Mouse (Mus musculus) G1E (cell line): Measurements from ENCODE around the gene Cmbl. TPM values are rescaled to one million over a fixed set of nuclear protein-coding genes. Genes with fewer than 3 reads are reported as not detected.
A peak's percentile ranks its signal among the peaks of the same experiment; 100 is the strongest.

Experiments
- ATAC-seq: 2 replicates; pipeline ENCODE4 v1.8.0; 2016; ENCODE audit warnings: mild to moderate bottlenecking; ENCODE audit not compliant: insufficient number of reproducible peaks, poor library complexity, low FRiP score, severe bottlenecking; ENCODE audit errors: extremely low read depth
- DNase-seq: peaks from one replicate; pipeline ENCODE4 v3.0.0; 2012; ENCODE audit warnings: low spot score
- H3K27me3 ChIP-seq: 2 replicates; pipeline ENCODE4 v1.6.1; 2012; ENCODE audit warnings: mild to moderate bottlenecking, low read length, inconsistent platforms; ENCODE audit not compliant: insufficient read depth
- H3K36me3 ChIP-seq: replicated peaks from 2 replicates; pipeline ENCODE3; 2012; ENCODE audit warnings: mild to moderate bottlenecking, inconsistent platforms
- H3K4me1 ChIP-seq: 2 replicates; pipeline ENCODE4 v1.6.1; 2012; ENCODE audit warnings: low read depth, low read length, inconsistent platforms, mixed read lengths; ENCODE audit not compliant: insufficient read depth
- H3K4me3 ChIP-seq: 2 replicates; pipeline ENCODE4 v1.5.1; 2012; ENCODE audit warnings: low read depth, mild to moderate bottlenecking, inconsistent platforms, low read length, moderate library complexity, mixed read lengths
- H3K9me3 ChIP-seq: replicated peaks from 2 replicates; pipeline ENCODE4 v1.6.1; 2012; ENCODE audit warnings: inconsistent platforms
- CTCF ChIP-seq: IDR thresholded peaks from 2 replicates; pipeline ENCODE4 v1.5.1; 2012; ENCODE audit warnings: low read depth, low read length, inconsistent platforms, mixed read lengths
- GATA1 ChIP-seq: IDR thresholded peaks from 2 replicates; pipeline ENCODE4 v1.6.1; 2012; ENCODE audit warnings: borderline replicate concordance, low read length, inconsistent platforms, mixed read lengths
- GATA2 ChIP-seq: IDR thresholded peaks from 2 replicates; pipeline ENCODE4 v1.6.1; 2012; ENCODE audit warnings: low read depth, low read length, inconsistent platforms, borderline replicate concordance
- POLR2AphosphoS5 ChIP-seq: IDR thresholded peaks from 2 replicates; pipeline ENCODE4 v1.6.1; 2012; ENCODE audit warnings: low read depth, low read length, inconsistent platforms; ENCODE audit not compliant: insufficient replicate concordance
- TAL1 ChIP-seq: conservative IDR thresholded peaks from 2 replicates; pipeline ENCODE4 v1.6.1; 2012; ENCODE audit warnings: low read depth, low read length, inconsistent platforms, mixed read lengths
- polyA plus RNA-seq: library from polyadenylated mRNA; stranded (reverse); fragments of >175 nt; gene quantifications from 2 replicates; pipeline ENCODE4 v1.2.3, GENCODE M21; 2012
- total RNA-seq, 2 experiments: library from RNA; stranded (forward) in 1 of 2; stranded (reverse) in 1 of 2; fragments of 200-1000 nt in 1 of 2; fragments of >200 nt in 1 of 2; fragmentation: Nextera tagmentation in 1 of 2; gene quantifications; 2 replicates each; pipeline ENCODE4 v1.2.3; 2014 to 2017

The Cmbl gene
- total and polyA plus RNA-seq, 3 experiments = not detected

DNA sequence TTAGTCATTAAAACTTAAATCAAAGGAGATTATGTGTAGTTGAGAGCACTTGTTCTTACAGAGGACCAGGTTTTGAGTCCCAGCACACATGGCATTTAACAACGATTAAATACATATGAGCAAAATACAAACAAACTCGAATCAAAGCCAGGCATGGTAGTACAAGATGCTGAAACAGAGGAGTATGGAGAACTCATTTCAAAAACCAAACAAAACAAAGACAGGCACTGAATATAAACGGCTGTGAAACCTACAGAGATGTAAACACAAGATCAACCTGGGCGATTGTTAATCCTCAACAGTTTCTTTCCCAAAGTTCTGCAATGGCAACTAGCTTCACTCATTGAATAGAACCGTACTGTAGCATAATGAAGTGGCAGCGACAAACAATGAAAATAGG, 36.1 kb upstream of the Cmbl start:
- Histone ChIP-seq H3K9me3 (no peaks in the 10 kb centered on the region), H3K36me3 (peaks cover 11% of the 10 kb centered on the region), H3K4me3 (peak overlapping the region; percentile 94; the same call in 1 of the 2 replicates), H3K27me3 (no peaks in the 10 kb centered on the region), H3K4me1 (peaks cover 42% of the 10 kb centered on the region)
- TF ChIP-seq GATA2 = no peak
- no peak for TF ChIP-seq CTCF
- no peak for TF ChIP-seq POLR2AphosphoS5
- no peak for TF ChIP-seq GATA1
- no peak for TF ChIP-seq TAL1
- DNase-seq (no peak), ATAC-seq (no peak)

- Histone ChIP-seq H3K4me1 (peaks cover 43% of the 10 kb centered on the region), H3K9me3 (no peaks in the 10 kb centered on the region), H3K36me3 (peaks cover 11% of the 10 kb centered on the region), H3K4me3 (peak overlapping the region; percentile 94), H3K27me3 (no peaks in the 10 kb centered on the region)
- DNase-seq (peak; percentile 41), ATAC-seq (no peak)
- TF ChIP-seq GATA1 (no peak), GATA2 (no peak), CTCF (no peak), POLR2AphosphoS5 (no peak), TAL1 (no peak)
Observed at GRCm38 (mm10) chr15:31529811-31530658, 35.2 kb upstream of the Cmbl start.

DNA sequence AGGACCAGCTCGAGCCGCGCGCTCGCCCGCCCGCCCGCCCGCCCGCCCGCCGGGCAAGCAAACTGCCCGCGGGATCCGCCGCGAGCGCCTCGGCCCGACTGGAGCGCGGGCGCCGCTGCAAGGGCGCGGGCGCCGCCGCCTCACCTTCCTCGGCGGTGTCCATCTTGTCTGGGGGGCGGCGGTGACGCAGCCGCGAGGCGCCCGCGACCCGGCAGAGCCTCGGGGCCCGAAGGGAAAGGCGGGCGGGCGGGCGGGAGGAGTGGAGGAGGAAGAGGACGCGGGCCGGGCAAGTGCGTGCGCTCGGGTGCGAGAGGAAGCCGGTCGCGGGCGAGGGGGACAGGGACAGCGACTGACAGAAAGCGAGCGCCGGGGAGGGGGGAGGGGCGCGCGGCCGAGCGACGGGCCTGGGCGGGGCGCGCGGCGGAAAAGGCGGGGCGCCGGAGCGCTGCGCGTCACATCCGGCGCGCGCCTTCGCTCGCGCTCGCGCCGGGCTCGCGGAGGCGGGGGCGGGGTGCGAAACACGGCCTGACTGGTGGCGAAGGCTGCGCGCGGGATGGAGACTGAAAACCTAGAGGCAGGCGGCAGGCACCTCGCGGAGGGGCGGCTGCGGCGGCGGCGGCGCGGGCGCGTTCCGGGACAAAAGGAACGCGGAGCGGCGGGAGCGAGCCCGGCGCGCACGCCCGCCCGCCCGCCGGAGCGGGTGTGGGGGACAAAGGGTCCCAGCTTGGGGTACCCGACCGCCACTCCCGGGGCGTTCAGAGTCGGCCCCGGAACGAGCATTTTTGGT, 34.3 kb upstream of the Cmbl start, which contains the start of gene March6:
Gene March6 (minus strand): TSS at position 395 of the 787 bp plus-strand sequence.
- H3K4me1 ChIP-seq = peaks cover 52% of the 10 kb centered on the region

GRCm38 (mm10) chr15:31531446-31532330, 33.5 kb upstream of the Cmbl start:
- ATAC-seq = peak; percentile 62
- Histone ChIP-seq H3K4me3 (peak overlapping the region; percentile 94), H3K27me3 (no peaks in the 10 kb centered on the region), H3K36me3 (peaks cover 11% of the 10 kb centered on the region), H3K4me1 (peaks cover 60% of the 10 kb centered on the region), H3K9me3 (no peaks in the 10 kb centered on the region)
- no peak for DNase-seq
- TF ChIP-seq GATA2 = no peak
- no peak for TF ChIP-seq GATA1
- no peak for TF ChIP-seq POLR2AphosphoS5
- TF ChIP-seq TAL1 = no peak
- TF ChIP-seq CTCF = no peak

More for the DNA sequence above, 34.3 kb upstream of the Cmbl start, which contains the start of gene March6:
- Histone ChIP-seq H3K27me3 (no peaks in the 10 kb centered on the region), H3K9me3 (no peaks in the 10 kb centered on the region), H3K36me3 (peaks cover 11% of the 10 kb centered on the region), H3K4me3 (peak within 1 kb of the TSS; percentile 94)
- DNase-seq (peak; percentile 75), ATAC-seq (peak; percentile 16; the same call in 1 of the 2 replicates)
- TF ChIP-seq GATA1 (no peak), TAL1 (no peak), POLR2AphosphoS5 (no peak), GATA2 (no peak), CTCF (no peak)

DNA sequence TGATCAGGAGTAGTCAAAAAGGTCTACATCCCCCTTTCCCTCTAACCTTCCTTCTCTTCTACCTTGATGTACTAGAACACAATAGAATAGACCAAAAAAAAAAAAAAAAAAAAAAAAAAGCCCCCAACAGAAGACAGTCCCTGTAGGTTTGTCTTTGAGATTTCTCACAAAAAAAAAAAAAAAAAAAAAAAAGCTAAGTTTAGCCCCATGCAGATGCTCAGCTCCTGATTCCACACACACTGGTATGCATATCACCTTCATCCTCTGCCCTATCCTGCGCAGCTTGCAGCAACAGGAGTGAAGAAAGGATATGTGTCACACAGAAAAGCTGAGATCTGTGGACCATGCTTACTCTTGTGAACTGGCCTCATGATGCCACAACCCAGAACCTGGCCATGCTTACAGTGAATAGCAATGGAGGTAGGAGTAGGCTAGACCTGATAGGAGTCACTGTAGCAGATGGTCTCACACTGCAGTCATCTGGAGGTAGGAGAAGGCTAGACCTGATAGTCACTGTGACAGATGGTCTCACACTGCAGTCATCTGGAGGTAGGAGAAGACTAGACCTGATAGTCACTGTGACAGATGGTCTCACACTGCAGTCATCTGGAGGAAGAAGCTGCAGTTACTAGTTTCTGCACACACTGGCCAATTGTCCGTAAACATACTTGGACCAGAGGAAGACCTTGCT, 32.7 kb upstream of the Cmbl start:
- H3K4me1 ChIP-seq = peaks cover 60% of the 10 kb centered on the region
- H3K27me3 ChIP-seq = no peaks in the 10 kb centered on the region

More for the DNA sequence above, 32.7 kb upstream of the Cmbl start:
- Histone ChIP-seq H3K9me3 (no peaks in the 10 kb centered on the region), H3K4me3 (peak overlapping the region; percentile 94; the same call in 1 of the 2 replicates), H3K36me3 (peaks cover 9% of the 10 kb centered on the region)
- DNase-seq = no peak
- no peak for ATAC-seq
- TF ChIP-seq POLR2AphosphoS5 = no peak
- TF ChIP-seq TAL1 = peak; percentile 42; the same call in 1 of the 2 replicates
